In genomic region chr5:33038656-33039509, GRCm38 (mm10) we compare ENCODE assay signal across 8 mouse cellular contexts. TPM values are rescaled to one million over a fixed set of nuclear protein-coding genes. Genes with fewer than 3 reads are reported as not detected.
A peak's percentile ranks its signal among the peaks of the same experiment; 100 is the strongest.
DNase-seq lines count a peak whose midpoint lies in the region; ATAC-seq lines count a peak whose summit lies in the region.

No protein-coding gene starts in this region.

- H3K4me3 ChIP-seq in heart, embryonic 15.5 days, result peak overlapping the region; percentile 17; the same call in 1 of the 2 replicates
- H3K4me3 ChIP-seq in hindbrain, embryonic 15.5 days, result peak overlapping the region; percentile 13; the same call in 1 of the 2 replicates
- no peak overlapping the region for H3K4me3 ChIP-seq in midbrain, embryonic 12.5 days

- no peaks in the 10 kb centered on the region for H3K36me3 ChIP-seq in heart, embryonic 15.5 days
- H3K36me3 ChIP-seq in hindbrain, embryonic 15.5 days, result no peaks in the 10 kb centered on the region
- H3K36me3 ChIP-seq in midbrain, embryonic 12.5 days, result no peaks in the 10 kb centered on the region

- 39% methylated on average over 13 of the region's 13 CpGs for WGBS in heart, embryonic 15.5 days
- 45% methylated on average over 13 of the region's 13 CpGs for WGBS in hindbrain, embryonic 15.5 days
- 51% methylated on average over 13 of the region's 13 CpGs for WGBS in midbrain, embryonic 12.5 days

- H3K27me3 ChIP-seq in heart, embryonic 15.5 days, result no peaks in the 10 kb centered on the region
- no peaks in the 10 kb centered on the region for H3K27me3 ChIP-seq in hindbrain, embryonic 15.5 days
- no peaks in the 10 kb centered on the region for H3K27me3 ChIP-seq in midbrain, embryonic 12.5 days

- no peaks in the 10 kb centered on the region for H3K9me3 ChIP-seq in heart, embryonic 15.5 days (replicated peaks)
- H3K9me3 ChIP-seq in hindbrain, embryonic 15.5 days, result no peaks in the 10 kb centered on the region
- H3K9me3 ChIP-seq in midbrain, embryonic 12.5 days, result no peaks in the 10 kb centered on the region

- H3K27ac ChIP-seq in heart, embryonic 15.5 days, result no peak overlapping the region
- H3K27ac ChIP-seq in hindbrain, embryonic 15.5 days (replicated peaks), result no peak overlapping the region
- no peak overlapping the region for H3K27ac ChIP-seq in midbrain, embryonic 12.5 days (replicated peaks)

- H3K4me2 ChIP-seq in heart, embryonic 15.5 days, result peak overlapping the region; percentile 58
- H3K4me2 ChIP-seq in hindbrain, embryonic 15.5 days, result peak overlapping the region; percentile 52
- peak overlapping the region; percentile 48; the same call in 1 of the 2 replicates for H3K4me2 ChIP-seq in midbrain, embryonic 12.5 days (replicated peaks)

- no peak overlapping the region for H3K9ac ChIP-seq in heart, embryonic 15.5 days
- H3K9ac ChIP-seq in hindbrain, embryonic 15.5 days, result no peak overlapping the region
- H3K9ac ChIP-seq in midbrain, embryonic 12.5 days (replicated peaks), result no peak overlapping the region

- intact Hi-C loops in heart, postnatal 10 days (cut with DNase I), result loop anchor here (1.0 kb wide), 1 partner anchor 104 kb away; no protein-coding TSS in a partner anchor

- peaks cover 3% of the 10 kb centered on the region for H3K4me1 ChIP-seq in heart, embryonic 15.5 days (replicated peaks)
- peaks cover 3% of the 10 kb centered on the region for H3K4me1 ChIP-seq in hindbrain, embryonic 15.5 days (replicated peaks)
- H3K4me1 ChIP-seq in midbrain, embryonic 12.5 days, result peaks cover 3% of the 10 kb centered on the region; the same call in 1 of the 2 replicates

- no peak for ATAC-seq in heart, embryonic 15.5 days (replicated peaks; ENCODE audit: insufficient number of reproducible peaks, insufficient read depth, low FRiP score, low read depth)
- ATAC-seq in hindbrain, embryonic 15.5 days (ENCODE audit: low FRiP score, low read depth), result no peak; the same call in 1 of the 2 replicates
- ATAC-seq in midbrain, embryonic 12.5 days (ENCODE audit: low FRiP score, low read depth), result no peak
- no peak for ATAC-seq in megakaryocyte progenitor cell, adult 5-6 weeks (replicated peaks; ENCODE audit: poor library complexity)

- no peak for DNase-seq in heart, postnatal 10 days
- DNase-seq in MEL-GATA-1-ER (ENCODE audit: extremely low read depth, low read depth) (peak; percentile 36), MN1 (ENCODE audit: low spot score) (no peak)
- no peak for DNase-seq in layer of hippocampus, adult 9-10 months (ENCODE audit: low spot score)

RNA-seq across cellular contexts. Expression of gene Ywhah, which starts 20.3 kb away (rescaled TPM):
- 434 and 441 TPM in 2 replicates for polyA plus RNA-seq in heart, embryonic 15.5 days (2015; fragmentation: Nextera tagmentation; extraction: Ambion mirVana)
- total RNA-seq in heart, postnatal 10 days (2021), result 100 to 1,000 TPM; 151 to 160 TPM
- 840 and 859 TPM in 2 replicates for polyA plus RNA-seq in hindbrain, embryonic 15.5 days (2015; fragmentation: Nextera tagmentation; extraction: Ambion mirVana)
- polyA plus RNA-seq in midbrain, embryonic 12.5 days (2016; fragmentation: Nextera tagmentation; extraction: Ambion mirVana), result 435 and 440 TPM in 2 replicates
- 340 and 391 TPM in 2 replicates for total RNA-seq in megakaryocyte progenitor cell, adult 5-6 weeks (2015)
- 138 and 149 TPM in 2 replicates for total RNA-seq in megakaryocyte progenitor cell, adult 5-6 weeks (2017)
